Mouse (Mus musculus) liver, embryonic 11.5 days (tissue): ENCODE data around the gene Zswim1. TPM values are rescaled to one million over a fixed set of nuclear protein-coding genes. Genes with fewer than 3 reads are reported as not detected.
"Not testable (repeated sequence)": the region's sequence is repeated elsewhere in the genome, so short reads cannot be mapped to it uniquely, and the experiment has no call there.

Experiments used
- ATAC-seq: fragments of 200-750 bp; cut with Nextera tagmentation; replicated peaks from 2 replicates; pipeline ENCODE4 v1.8.0; 2017; ENCODE audit warnings: moderate number of reproducible peaks, mild to moderate bottlenecking, moderate TSS enrichment, moderate library complexity; ENCODE audit not compliant: low FRiP score
- DNase-seq: peaks from one replicate; pipeline ENCODE4 v3.0.0-alpha.2; 2017; ENCODE audit warnings: low spot score
- H3K27ac ChIP-seq: fragments of 300-500 bp; sonication (generic); 2 replicates; pipeline ENCODE4 v1.5.1; 2014; ENCODE audit warnings: mild to moderate bottlenecking, low read depth, low read length, control low read depth
- H3K27me3 ChIP-seq: fragments of 300-500 bp; sonication (generic); replicated peaks from 2 replicates; pipeline ENCODE4 v1.6.1; 2014; ENCODE audit warnings: low read length, mixed read lengths; ENCODE audit not compliant: control insufficient read depth, insufficient read depth
- H3K36me3 ChIP-seq: fragments of 300-500 bp; sonication (generic); 2 replicates; pipeline ENCODE4 v1.6.1; 2014; ENCODE audit warnings: mild to moderate bottlenecking, low read length, moderate library complexity, mixed read lengths; ENCODE audit not compliant: control insufficient read depth, insufficient read depth
- H3K4me1 ChIP-seq: fragments of 300-500 bp; sonication (generic); replicated peaks from 2 replicates; pipeline ENCODE4 v1.6.1; 2014; ENCODE audit warnings: low read length, mixed read lengths; ENCODE audit not compliant: control insufficient read depth, insufficient read depth
- H3K4me2 ChIP-seq: fragments of 300-500 bp; sonication (generic); 2 replicates; pipeline ENCODE4 v1.6.1; 2014; ENCODE audit warnings: mild to moderate bottlenecking, control low read depth, moderate library complexity
- H3K4me3 ChIP-seq: fragments of 300-500 bp; sonication (generic); 2 replicates; pipeline ENCODE4 v1.5.1; 2014; ENCODE audit warnings: low read depth, low read length, control low read depth
- H3K9ac ChIP-seq: fragments of 300-500 bp; sonication (generic); 2 replicates; pipeline ENCODE4 v1.6.1; 2014; ENCODE audit warnings: low read depth, low read length, control low read depth
- H3K9me3 ChIP-seq: fragments of 300-500 bp; sonication (generic); 2 replicates; pipeline ENCODE4 v1.6.1; 2016; ENCODE audit warnings: low read length, inconsistent platforms, mixed read lengths; ENCODE audit not compliant: control insufficient read depth
- WGBS: fragments of 180-500 bp; shearing (Covaris S2); extraction: QIAGEN DNeasy Blood & Tissue Kit; methylation state at CpG from one replicate; pipeline ENCODE4 v1.1.7; 2014; 5-methylcytosine and 5-hydroxymethylcytosine counted together
- polyA plus RNA-seq: library from polyadenylated mRNA; unstranded; fragments of >200 nt; fragmentation: Nextera tagmentation; extraction: Ambion mirVana; gene quantifications from 2 replicates; pipeline ENCODE4 v1.2.1, GENCODE M21; 2014

Zswim1 gene
- polyA plus RNA-seq, 1 experiment from 2014 or later: 13.7 TPM

DNA sequence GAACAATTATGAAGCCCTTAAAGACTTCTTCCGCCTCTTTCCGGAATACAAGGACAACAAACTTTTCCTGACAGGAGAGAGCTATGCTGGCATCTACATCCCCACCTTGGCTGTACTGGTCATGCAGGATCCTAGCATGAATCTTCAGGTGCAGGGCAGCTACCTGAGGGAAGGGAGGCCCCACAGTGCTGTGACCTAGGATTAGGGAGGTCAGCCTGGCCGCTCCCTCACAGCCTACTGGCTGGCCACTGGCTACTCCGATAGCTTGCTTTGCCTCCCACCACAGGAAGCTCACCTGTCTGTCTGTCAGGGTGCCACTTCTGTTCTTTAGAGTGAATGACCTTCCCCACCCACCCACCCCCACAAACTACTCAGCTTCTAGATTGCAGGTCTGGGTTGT, 12.7 kb downstream of the Zswim1 start:
- Histone ChIP-seq H3K27ac (no peak overlapping the region), H3K36me3 (peaks cover 15% of the 10 kb centered on the region; the same call in 1 of the 2 replicates), H3K9me3 (no peaks in the 10 kb centered on the region), H3K4me1 (peaks cover 10% of the 10 kb centered on the region), H3K27me3 (no peaks in the 10 kb centered on the region), H3K9ac (no peak overlapping the region), H3K4me3 (peak overlapping the region; percentile 77; the same call in 1 of the 2 replicates), H3K4me2 (peak overlapping the region; percentile 100)
- 95% methylated on average over 4 of the region's 4 CpGs for WGBS
- DNase-seq (no peak), ATAC-seq (no peak)

DNA sequence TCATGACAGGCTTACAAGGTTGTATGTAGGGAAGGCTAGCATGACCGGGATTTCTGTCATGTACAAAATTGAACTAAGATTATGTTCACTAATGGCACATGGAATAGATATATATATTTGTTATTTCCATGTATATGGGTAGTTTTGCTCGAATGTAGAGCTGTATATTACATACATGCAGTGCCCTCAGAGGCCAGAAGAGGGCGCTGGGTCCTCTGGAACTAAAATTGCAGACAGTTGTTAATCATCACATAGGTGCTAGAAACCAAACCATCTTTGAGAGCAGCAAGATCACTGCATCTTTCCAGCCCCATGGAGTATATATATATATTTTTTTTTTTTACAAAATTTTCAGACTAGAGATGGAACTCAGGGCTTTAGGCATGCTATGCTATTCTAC, 23.3 kb downstream of the Zswim1 start:
- H3K27me3 ChIP-seq: no peaks in the 10 kb centered on the region
- no peak for ATAC-seq
- DNase-seq: no peak
- no peaks in the 10 kb centered on the region for H3K9me3 ChIP-seq
- no peaks in the 10 kb centered on the region for H3K4me1 ChIP-seq
- no peaks in the 10 kb centered on the region for H3K36me3 ChIP-seq
- H3K4me3 ChIP-seq: no peak overlapping the region
- H3K4me2 ChIP-seq: no peak overlapping the region
- H3K9ac ChIP-seq: no peak overlapping the region
- H3K27ac ChIP-seq: no peak overlapping the region
- 47% methylated on average over 3 of the region's 3 CpGs for WGBS

GRCm38 (mm10) chr2:164850061-164850460, 27.6 kb downstream of the Zswim1 start:
- DNase-seq (no peak), ATAC-seq (no peak)
- Histone ChIP-seq H3K4me1 (no peaks in the 10 kb centered on the region), H3K4me3 (no peak overlapping the region), H3K9ac (no peak overlapping the region), H3K9me3 (no peaks in the 10 kb centered on the region), H3K4me2 (no peak overlapping the region), H3K27ac (no peak overlapping the region), H3K27me3 (peaks cover 20% of the 10 kb centered on the region), H3K36me3 (no peaks in the 10 kb centered on the region)
- WGBS: 83% methylated on average over 8 of the region's 8 CpGs

DNA sequence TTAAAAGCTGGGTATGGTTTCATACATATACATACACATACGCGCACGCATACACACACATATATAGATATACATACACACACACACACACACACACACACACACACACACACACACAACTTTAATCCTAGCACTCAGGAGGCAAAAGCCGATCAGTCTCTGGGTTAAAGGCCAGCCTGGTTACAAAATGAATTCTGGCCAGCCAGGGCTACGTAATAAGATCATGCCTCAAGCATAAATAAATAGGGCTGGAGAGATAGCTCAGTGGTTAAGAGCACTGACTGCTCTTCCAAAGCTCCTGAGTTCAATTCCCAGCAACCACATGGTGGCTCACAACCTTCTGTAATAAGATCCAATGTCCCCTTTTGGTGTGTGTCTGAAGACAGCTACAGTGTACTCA, 33.1 kb downstream of the Zswim1 start:
- not testable (repeated sequence) for ATAC-seq, H3K9ac ChIP-seq, H3K36me3 ChIP-seq, H3K4me3 ChIP-seq, DNase-seq, H3K27ac ChIP-seq, H3K9me3 ChIP-seq, H3K4me2 ChIP-seq
- 80% methylated on average over 5 of the region's 5 CpGs for WGBS
- Histone ChIP-seq H3K4me1 (peaks cover 15% of the 10 kb centered on the region), H3K27me3 (peaks cover 53% of the 10 kb centered on the region)

- no peak overlapping the region for H3K9ac ChIP-seq
- H3K4me1 ChIP-seq: peaks cover 15% of the 10 kb centered on the region
- DNase-seq: no peak
- no peaks in the 10 kb centered on the region for H3K36me3 ChIP-seq
- ATAC-seq: no peak; the same call in 1 of the 2 replicates
- WGBS: 1% methylated on average over 42 of the region's 42 CpGs
- no peaks in the 10 kb centered on the region for H3K9me3 ChIP-seq
- H3K27ac ChIP-seq: no peak overlapping the region
- H3K27me3 ChIP-seq: peaks cover 53% of the 10 kb centered on the region
- peak overlapping the region; percentile 52 for H3K4me3 ChIP-seq
- H3K4me2 ChIP-seq: peak overlapping the region; percentile 80
Measured at GRCm38 (mm10) chr2:164856309-164857100, 34.0 kb downstream of the Zswim1 start.

DNA sequence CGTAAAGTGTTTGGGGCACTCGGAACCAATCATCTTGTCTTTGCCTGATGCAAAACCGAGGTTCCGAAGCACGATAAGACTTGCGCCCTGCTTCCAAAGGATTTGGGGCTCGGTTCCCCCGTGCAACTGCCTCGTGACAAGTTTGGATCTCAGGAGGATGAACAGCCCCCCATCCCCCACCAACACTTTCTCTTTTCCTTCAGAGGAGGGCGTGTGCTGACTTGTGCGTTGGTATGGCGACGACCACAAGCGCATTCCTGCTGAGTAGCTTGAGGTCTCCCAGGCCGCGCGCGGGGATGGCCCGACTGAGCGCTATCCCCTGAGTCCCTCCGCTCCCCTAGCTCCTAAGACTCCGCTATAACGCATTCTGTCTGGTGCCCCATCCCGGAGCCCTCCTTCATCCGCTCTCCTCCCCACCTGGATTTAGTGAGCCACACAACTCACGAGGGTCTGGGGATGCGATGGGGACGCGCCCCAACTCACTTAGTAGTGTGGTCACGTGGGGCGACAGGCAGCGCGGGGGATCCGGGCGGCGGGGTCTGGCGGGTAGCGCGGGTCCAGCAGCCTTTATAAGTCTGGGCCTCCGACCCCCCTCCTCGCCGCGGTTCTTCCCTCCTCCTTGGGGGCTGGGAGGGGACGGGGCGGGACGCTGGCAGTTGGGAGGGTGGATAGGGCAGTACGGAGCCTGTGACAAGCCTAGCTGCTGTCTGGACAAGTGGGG, 34.8 kb downstream of the Zswim1 start, which contains the start of gene Pltp:
Gene Pltp (minus strand): TSS at position 611 of the 721 bp plus-strand sequence.
- Histone ChIP-seq H3K27me3 (peaks cover 53% of the 10 kb centered on the region), H3K9me3 (no peaks in the 10 kb centered on the region), H3K4me2 (peak within 1 kb of the TSS; percentile 80), H3K4me3 (peak within 1 kb of the TSS; percentile 52), H3K4me1 (peaks cover 15% of the 10 kb centered on the region), H3K27ac (no peak within 1 kb of the TSS), H3K36me3 (no peaks in the 10 kb centered on the region), H3K9ac (no peak within 1 kb of the TSS)
- peak; percentile 55 for DNase-seq
- WGBS: 1% methylated on average over 47 of the region's 47 CpGs
- peak; percentile 48; the same call in 1 of the 2 replicates for ATAC-seq

GRCm38 (mm10) chr2:164857842-164858553, 35.5 kb downstream of the Zswim1 start:
- Histone ChIP-seq H3K4me1 (peaks cover 17% of the 10 kb centered on the region), H3K9ac (no peak overlapping the region), H3K9me3 (no peaks in the 10 kb centered on the region), H3K36me3 (no peaks in the 10 kb centered on the region), H3K4me2 (peak overlapping the region; percentile 80), H3K27me3 (peaks cover 46% of the 10 kb centered on the region), H3K27ac (no peak overlapping the region), H3K4me3 (peak overlapping the region; percentile 52)
- ATAC-seq (no peak), DNase-seq (no peak)
- 6% methylated on average over 19 of the region's 19 CpGs for whole genome bisulfite sequencing

DNA sequence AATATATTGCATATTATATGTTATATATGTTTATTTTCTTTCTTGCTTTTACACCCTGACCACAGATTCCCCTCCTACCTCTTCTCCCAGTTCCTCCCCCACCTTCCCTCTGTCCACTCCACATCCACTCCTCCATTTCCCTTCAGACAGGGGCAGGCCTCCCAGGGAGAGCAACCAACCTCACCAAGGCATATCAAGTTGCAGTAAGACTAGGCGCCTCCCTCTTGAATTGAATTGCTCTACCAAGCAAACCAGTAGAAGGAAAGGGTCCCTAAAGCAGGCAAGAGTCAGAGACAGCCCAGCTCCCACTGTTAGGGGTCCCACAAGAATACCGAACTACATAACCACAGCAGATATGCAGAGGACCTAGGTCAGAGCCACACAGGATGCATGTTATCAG, 36.7 kb downstream of the Zswim1 start:
- peaks cover 17% of the 10 kb centered on the region for H3K4me1 ChIP-seq
- peak overlapping the region; percentile 6; the same call in 1 of the 2 replicates for H3K4me2 ChIP-seq
- WGBS: 40% methylated on average over 2 of the region's 2 CpGs
- no peaks in the 10 kb centered on the region for H3K9me3 ChIP-seq
- peak overlapping the region; percentile 34; the same call in 1 of the 2 replicates for H3K27ac ChIP-seq
- DNase-seq (no peak), ATAC-seq (0 out of 2 replicates have a peak, but pooled peaks have one; percentile 11)
- peaks cover 41% of the 10 kb centered on the region for H3K27me3 ChIP-seq
- H3K4me3 ChIP-seq: no peak overlapping the region
- H3K36me3 ChIP-seq: no peaks in the 10 kb centered on the region
- no peak overlapping the region for H3K9ac ChIP-seq
